Mouse (Mus musculus): ENCODE data around the gene Lhb. TPM values are rescaled to one million over a fixed set of nuclear protein-coding genes. Genes with fewer than 3 reads are reported as not detected.
A peak's percentile ranks its signal among the peaks of the same experiment; 100 is the strongest.

Lhb gene
- polyA plus RNA-seq, 1 experiment from 2014 or later = 0.47 TPM

DNA sequence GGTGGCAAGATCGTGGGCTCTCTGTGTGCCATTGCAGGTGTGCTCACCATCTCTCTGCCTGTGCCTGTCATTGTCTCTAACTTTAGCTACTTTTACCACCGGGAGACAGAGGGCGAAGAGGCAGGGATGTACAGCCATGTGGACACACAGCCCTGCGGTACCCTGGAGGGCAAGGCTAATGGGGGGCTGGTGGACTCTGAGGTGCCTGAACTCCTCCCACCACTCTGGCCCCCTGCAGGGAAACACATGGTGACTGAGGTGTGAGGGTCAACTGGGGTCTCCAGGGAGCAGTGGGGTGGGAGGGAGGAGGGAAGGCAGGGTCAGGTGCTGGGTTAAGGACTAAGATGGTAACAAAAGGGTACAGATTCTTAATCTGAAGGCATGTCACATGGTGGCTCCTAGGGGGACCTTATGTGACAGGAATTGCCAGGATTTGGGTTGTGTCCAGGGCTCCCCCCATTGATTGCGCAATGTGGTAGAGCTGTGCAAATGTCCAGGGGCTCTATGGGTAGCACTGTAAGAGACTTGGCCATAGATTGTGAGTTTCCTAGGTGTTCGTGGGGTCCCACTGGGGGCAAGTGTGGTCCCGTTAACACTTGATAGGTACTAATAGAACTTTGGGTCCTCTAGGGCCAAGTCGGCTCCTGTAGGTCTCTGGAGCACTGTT, 11.0 kb upstream of the Lhb start:
- Histone ChIP-seq H3K36me3 (ENCODE audit: control insufficient read depth, insufficient read depth, low read length) (no peaks in the 10 kb centered on the region), H3K9ac (ENCODE audit: low read length) (no peak overlapping the region), H3K4me3 (ENCODE audit: low read depth, low read length) (no peak overlapping the region), H3K4me2 (ENCODE audit: low read length) (no peak overlapping the region), H3K4me1 (replicated peaks; ENCODE audit: control insufficient read depth, insufficient read depth, low read length) (peaks cover 11% of the 10 kb centered on the region; the same call in 1 of the 2 replicates), H3K9me3 (ENCODE audit: control insufficient read depth, low read length) (no peaks in the 10 kb centered on the region), H3K27ac (ENCODE audit: low read depth) (no peak overlapping the region), H3K27me3 (replicated peaks; ENCODE audit: control insufficient read depth, insufficient read depth, low read length) (peaks cover 85% of the 10 kb centered on the region)
- no peak for ATAC-seq (replicated peaks; ENCODE audit: low FRiP score, low TSS enrichment, low read depth)
- WGBS = 85% methylated on average over 8 of the region's 8 CpGs
- no peak for DNase-seq (ENCODE audit: low spot score)

DNA sequence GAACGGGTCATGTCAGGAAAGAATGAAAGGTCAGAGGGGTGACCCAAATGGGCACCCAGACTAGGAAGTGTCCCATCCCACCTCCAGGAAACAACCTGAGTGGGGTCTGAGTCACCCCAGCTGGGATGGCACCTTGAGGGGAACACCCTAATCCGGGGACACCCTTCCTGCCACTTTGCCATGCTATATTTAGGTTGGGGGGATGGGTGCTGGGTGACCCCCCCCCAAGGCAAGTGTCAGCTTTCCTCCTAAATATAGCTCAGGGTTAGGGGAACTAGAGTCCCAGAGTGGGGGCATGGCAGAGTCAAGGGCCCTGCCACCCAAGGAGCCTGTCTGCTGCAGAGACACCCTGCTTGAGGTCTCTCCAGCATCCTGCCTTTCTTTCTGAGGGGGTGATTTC, 8.2 kb upstream of the Lhb start:
- Histone ChIP-seq H3K27me3 (replicated peaks; ENCODE audit: control insufficient read depth, insufficient read depth, low read length) (peaks cover 81% of the 10 kb centered on the region), H3K4me2 (ENCODE audit: low read length) (no peak overlapping the region), H3K36me3 (ENCODE audit: control insufficient read depth, insufficient read depth, low read length) (no peaks in the 10 kb centered on the region), H3K9ac (ENCODE audit: low read length) (no peak overlapping the region), H3K9me3 (ENCODE audit: control insufficient read depth, low read length) (no peaks in the 10 kb centered on the region), H3K4me1 (replicated peaks; ENCODE audit: control insufficient read depth, insufficient read depth, low read length) (peaks cover 21% of the 10 kb centered on the region), H3K27ac (ENCODE audit: low read depth) (no peak overlapping the region), H3K4me3 (ENCODE audit: low read depth, low read length) (no peak overlapping the region)
- DNase-seq (ENCODE audit: low spot score) (no peak), ATAC-seq (replicated peaks; ENCODE audit: low FRiP score, low TSS enrichment, low read depth) (no peak)
- WGBS = 93% methylated on average over 2 of the region's 2 CpGs

DNA sequence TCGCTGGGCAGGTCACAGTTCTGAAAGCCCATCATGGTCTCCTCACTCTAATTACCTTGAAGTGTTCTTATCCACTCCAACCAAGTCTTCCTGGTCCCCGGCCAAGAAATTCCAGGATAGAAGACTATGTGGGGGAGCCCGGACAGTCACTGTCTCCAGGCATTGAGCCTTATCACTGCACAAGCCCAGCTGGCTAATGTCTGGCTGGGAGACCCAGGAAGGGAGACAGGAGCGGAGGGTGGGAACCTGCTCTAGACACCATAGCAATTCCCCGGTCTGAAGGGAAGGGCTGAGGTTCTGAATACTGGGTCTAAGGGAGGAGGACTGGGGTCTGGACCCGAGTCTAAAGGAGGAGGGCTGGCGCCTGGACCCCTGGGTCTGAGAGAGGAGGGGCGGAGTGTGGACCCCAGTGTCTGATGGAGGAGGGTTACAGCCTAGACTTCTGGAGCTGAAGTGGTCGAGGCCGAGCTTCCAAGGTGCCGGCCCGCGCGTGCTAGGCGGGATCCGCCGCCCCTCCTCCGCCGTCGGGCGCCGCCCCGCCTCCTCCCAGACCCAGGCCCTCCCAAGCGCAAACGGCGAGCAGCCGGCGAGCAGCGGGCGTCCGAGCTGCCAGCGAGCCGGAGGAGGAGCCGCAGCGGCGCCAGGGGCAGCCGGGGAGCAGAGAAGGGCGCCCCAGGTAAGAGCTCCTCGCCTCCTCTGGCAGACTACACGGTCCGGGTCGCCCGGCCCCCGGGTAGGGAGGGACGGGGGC, 7.3 kb upstream of the Lhb start, which contains the start of gene Ntf5:
Gene Ntf5 (plus strand): TSS at position 583 of the 751 bp plus-strand sequence.
- H3K4me3 ChIP-seq (ENCODE audit: low read depth, low read length) = peak within 1 kb of the TSS; percentile 52
- no peaks in the 10 kb centered on the region for H3K9me3 ChIP-seq (ENCODE audit: control insufficient read depth, low read length)
- H3K4me1 ChIP-seq (replicated peaks; ENCODE audit: control insufficient read depth, insufficient read depth, low read length) = peaks cover 30% of the 10 kb centered on the region
- H3K4me2 ChIP-seq (ENCODE audit: low read length) = peak within 1 kb of the TSS; percentile 89
- ATAC-seq (replicated peaks; ENCODE audit: low FRiP score, low TSS enrichment, low read depth) (peak; percentile 57), DNase-seq (ENCODE audit: low spot score) (peak; percentile 73)
- H3K27me3 ChIP-seq (replicated peaks; ENCODE audit: control insufficient read depth, insufficient read depth, low read length) = peaks cover 73% of the 10 kb centered on the region
- WGBS = under 1% methylated on average over 45 of the region's 45 CpGs
- H3K9ac ChIP-seq (ENCODE audit: low read length) = peak within 1 kb of the TSS; percentile 59
- peak within 1 kb of the TSS; percentile 73 for H3K27ac ChIP-seq (ENCODE audit: low read depth)
- no peaks in the 10 kb centered on the region for H3K36me3 ChIP-seq (ENCODE audit: control insufficient read depth, insufficient read depth, low read length)

DNA sequence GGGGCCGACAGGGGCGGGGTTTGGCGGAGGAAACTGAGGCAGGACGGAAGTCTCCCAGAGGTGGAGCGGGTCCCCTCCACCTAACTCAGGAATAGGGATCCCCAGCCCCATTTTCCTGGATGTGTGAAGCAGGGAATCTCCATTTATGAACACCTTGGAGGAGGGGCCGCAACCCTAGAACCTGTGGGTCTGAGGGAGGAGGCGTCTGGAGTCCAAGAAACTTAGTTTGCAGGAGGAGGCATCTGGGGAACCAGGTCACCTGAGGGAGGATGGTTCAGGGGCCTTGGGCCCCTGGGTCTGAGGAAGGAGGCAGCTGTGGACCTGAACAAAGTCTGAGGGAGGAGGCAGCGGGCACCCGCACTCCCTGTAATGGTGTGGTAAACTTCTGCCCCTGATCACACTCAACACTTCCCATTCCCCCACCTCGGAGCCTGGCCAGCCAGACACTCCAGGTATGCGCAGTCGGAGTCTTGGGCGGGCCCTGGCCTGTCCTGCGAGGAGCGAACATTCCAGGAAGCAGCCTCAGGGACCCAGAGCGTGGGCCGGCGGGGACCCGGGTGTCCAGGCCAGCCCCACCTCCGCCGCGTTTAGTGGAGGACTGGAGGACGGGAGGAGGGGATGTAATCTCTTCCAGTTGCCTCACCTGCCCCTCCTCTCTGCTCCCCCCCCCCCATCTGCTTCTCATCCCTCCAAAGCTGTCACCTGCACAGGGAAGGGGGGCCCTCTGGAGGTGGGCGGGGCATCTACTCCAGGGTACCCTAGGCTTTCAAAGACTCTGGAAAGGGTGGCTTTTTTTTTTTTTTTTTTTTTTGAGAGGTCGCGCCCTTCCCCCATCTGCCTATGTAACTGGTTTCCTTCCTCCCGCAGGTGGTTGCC, 6.5 kb upstream of the Lhb start:
- H3K27me3 ChIP-seq (replicated peaks; ENCODE audit: control insufficient read depth, insufficient read depth, low read length) = peaks cover 64% of the 10 kb centered on the region
- peak; percentile 70 for DNase-seq (ENCODE audit: low spot score)
- peak overlapping the region; percentile 89 for H3K4me2 ChIP-seq (ENCODE audit: low read length)
- H3K4me3 ChIP-seq (ENCODE audit: low read depth, low read length) = peak overlapping the region; percentile 52
- 1% methylated on average over 27 of the region's 27 CpGs for WGBS
- H3K36me3 ChIP-seq (ENCODE audit: control insufficient read depth, insufficient read depth, low read length) = no peaks in the 10 kb centered on the region
- H3K27ac ChIP-seq (ENCODE audit: low read depth) = peak overlapping the region; percentile 73
- peak overlapping the region; percentile 59 for H3K9ac ChIP-seq (ENCODE audit: low read length)
- peaks cover 35% of the 10 kb centered on the region for H3K4me1 ChIP-seq (replicated peaks; ENCODE audit: control insufficient read depth, insufficient read depth, low read length)
- H3K9me3 ChIP-seq (ENCODE audit: control insufficient read depth, low read length) = no peaks in the 10 kb centered on the region
- ATAC-seq (replicated peaks; ENCODE audit: low FRiP score, low TSS enrichment, low read depth) = peak; percentile 21; the same call in 1 of the 2 replicates

DNA sequence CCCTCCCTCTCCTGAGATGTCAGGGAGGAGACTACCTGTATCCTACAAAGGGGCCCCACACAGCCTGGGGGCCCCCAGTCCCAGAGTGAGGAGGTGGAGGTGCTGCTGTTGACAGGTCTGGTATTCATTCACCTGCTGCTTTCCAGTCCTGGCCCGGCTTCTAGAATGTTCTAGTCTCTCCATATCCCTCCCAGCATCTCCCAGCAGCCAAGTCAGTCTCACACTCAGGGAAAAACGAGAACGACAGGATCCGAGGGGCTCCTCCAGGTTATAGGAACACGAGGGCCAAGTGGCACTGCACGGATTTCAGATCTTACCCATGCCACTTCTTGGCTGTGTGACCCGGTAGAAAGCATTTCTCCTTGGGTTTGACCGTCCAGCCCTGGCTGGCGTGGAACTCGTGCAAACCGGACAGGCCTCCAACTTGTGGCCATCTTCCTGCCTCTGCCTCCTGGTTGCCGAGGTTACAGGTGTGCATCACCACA, 5.8 kb upstream of the Lhb start:
- Histone ChIP-seq H3K9me3 (ENCODE audit: control insufficient read depth, low read length) (no peaks in the 10 kb centered on the region), H3K4me1 (replicated peaks; ENCODE audit: control insufficient read depth, insufficient read depth, low read length) (peaks cover 35% of the 10 kb centered on the region), H3K9ac (ENCODE audit: low read length) (no peak overlapping the region), H3K36me3 (ENCODE audit: control insufficient read depth, insufficient read depth, low read length) (no peaks in the 10 kb centered on the region), H3K4me2 (ENCODE audit: low read length) (no peak overlapping the region; the same call in 1 of the 2 replicates), H3K4me3 (ENCODE audit: low read depth, low read length) (no peak overlapping the region), H3K27me3 (replicated peaks; ENCODE audit: control insufficient read depth, insufficient read depth, low read length) (peaks cover 60% of the 10 kb centered on the region), H3K27ac (ENCODE audit: low read depth) (no peak overlapping the region)
- DNase-seq (ENCODE audit: low spot score) (peak; percentile 59), ATAC-seq (replicated peaks; ENCODE audit: low FRiP score, low TSS enrichment, low read depth) (no peak)
- WGBS = 51% methylated on average over 12 of the region's 12 CpGs

DNA sequence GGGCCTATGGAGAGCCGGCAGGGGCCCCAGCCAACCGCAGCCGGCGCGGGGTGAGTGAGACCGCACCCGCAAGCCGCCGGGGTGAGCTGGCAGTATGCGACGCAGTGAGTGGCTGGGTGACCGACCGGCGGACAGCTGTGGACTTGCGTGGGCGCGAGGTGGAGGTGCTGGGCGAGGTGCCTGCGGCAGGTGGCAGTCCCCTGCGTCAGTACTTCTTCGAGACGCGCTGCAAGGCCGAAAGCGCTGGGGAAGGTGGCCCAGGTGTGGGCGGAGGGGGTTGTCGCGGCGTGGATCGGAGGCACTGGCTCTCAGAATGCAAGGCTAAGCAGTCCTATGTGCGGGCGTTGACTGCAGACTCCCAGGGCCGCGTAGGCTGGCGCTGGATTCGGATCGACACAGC, 5.0 kb upstream of the Lhb start:
- Histone ChIP-seq H3K9ac (ENCODE audit: low read length) (no peak overlapping the region), H3K4me2 (ENCODE audit: low read length) (peak overlapping the region; percentile 34), H3K4me1 (replicated peaks; ENCODE audit: control insufficient read depth, insufficient read depth, low read length) (peaks cover 39% of the 10 kb centered on the region), H3K9me3 (ENCODE audit: control insufficient read depth, low read length) (no peaks in the 10 kb centered on the region), H3K27me3 (replicated peaks; ENCODE audit: control insufficient read depth, insufficient read depth, low read length) (peaks cover 52% of the 10 kb centered on the region), H3K4me3 (ENCODE audit: low read depth, low read length) (no peak overlapping the region), H3K36me3 (ENCODE audit: control insufficient read depth, insufficient read depth, low read length) (no peaks in the 10 kb centered on the region), H3K27ac (ENCODE audit: low read depth) (no peak overlapping the region)
- no peak for ATAC-seq (replicated peaks; ENCODE audit: low FRiP score, low TSS enrichment, low read depth)
- DNase-seq (ENCODE audit: low spot score) = no peak
- WGBS = 27% methylated on average over 37 of the region's 37 CpGs

DNA sequence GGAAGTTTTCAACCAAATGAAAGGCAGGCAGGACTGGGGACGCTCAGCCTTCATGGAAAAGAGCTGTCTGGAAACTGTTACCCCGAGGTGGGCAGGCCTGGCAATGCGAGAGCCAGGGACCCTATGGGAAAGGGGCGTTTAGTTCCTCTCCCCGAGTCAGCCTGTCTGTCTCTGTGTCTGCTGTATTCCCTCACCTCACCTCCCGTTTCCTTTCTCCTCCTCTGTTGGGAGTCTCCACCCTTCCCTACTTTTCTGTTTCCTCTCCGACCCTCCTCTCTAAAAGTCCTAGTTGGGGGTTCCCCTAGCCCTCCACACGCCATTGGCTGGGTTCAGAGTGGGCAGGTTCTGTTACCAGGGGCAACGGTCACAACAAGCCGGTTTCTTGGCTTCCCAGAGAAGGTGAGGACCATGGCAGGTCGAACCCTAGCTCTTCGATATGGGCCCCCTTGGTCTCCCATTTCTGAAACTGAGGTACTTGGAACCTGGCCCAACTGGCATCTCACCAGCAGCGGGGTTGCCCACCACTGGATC, 2.6 kb upstream of the Lhb start:
- peak overlapping the region; percentile 34 for H3K27ac ChIP-seq (ENCODE audit: low read depth)
- H3K27me3 ChIP-seq (replicated peaks; ENCODE audit: control insufficient read depth, insufficient read depth, low read length) = peaks cover 34% of the 10 kb centered on the region
- peaks cover 20% of the 10 kb centered on the region for H3K36me3 ChIP-seq (ENCODE audit: control insufficient read depth, insufficient read depth, low read length)
- peak overlapping the region; percentile 40 for H3K4me2 ChIP-seq (ENCODE audit: low read length)
- no peak overlapping the region for H3K4me3 ChIP-seq (ENCODE audit: low read depth, low read length)
- H3K9ac ChIP-seq (ENCODE audit: low read length) = no peak overlapping the region; the same call in 1 of the 2 replicates
- peaks cover 41% of the 10 kb centered on the region for H3K4me1 ChIP-seq (replicated peaks; ENCODE audit: control insufficient read depth, insufficient read depth, low read length)
- peak; percentile 63 for DNase-seq (ENCODE audit: low spot score)
- no peaks in the 10 kb centered on the region for H3K9me3 ChIP-seq (ENCODE audit: control insufficient read depth, low read length)
- peak; percentile 28; the same call in 1 of the 2 replicates for ATAC-seq (replicated peaks; ENCODE audit: low FRiP score, low TSS enrichment, low read depth)
- whole genome bisulfite sequencing = 9% methylated on average over 13 of the region's 13 CpGs

Data from intestine, embryonic 14.5 days (tissue).